Mouse (Mus musculus): Measurements from ENCODE around the gene Tesc. TPM values are rescaled to one million over a fixed set of nuclear protein-coding genes. Genes with fewer than 3 reads are reported as not detected.

Gene Tesc
- polyA plus RNA-seq (2014; fragmentation: Illumina TruSeq; extraction: RNeasy Lipid Tissue Mini Kit (QIAGEN cat#74804); ENCODE audit: insufficient read depth, low read depth, low replicate concordance) = 3.4 TPM

DNA sequence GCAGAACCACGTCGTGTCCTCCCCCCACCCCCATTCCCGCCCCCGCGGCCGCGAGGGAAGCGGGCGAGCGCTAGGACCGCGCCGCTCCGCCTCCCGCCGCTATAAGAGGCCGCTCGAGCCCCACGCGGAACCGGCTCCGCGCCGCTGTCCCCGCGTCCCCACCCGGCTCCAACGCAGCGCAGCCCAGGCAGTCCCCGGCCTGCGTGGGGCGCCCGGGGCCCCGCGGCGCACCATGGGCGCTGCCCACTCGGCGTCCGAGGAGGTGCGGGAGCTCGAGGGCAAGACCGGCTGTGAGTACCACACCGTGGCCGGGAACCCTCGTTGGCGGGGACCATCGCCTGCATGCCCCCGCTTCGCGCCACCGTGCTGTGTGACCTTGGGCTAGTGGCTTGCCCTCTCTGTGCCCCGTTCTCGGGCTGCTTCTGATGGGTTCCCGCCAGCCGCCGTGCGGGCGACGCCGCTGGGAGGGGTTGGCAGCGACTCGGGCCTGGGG lies at the start of gene Tesc:
Gene Tesc, plus strand, starts transcription at position 46 of the 493 bp plus-strand sequence.

Other genes with a start within 250 kb of the Tesc start
- gene Nos1, start 246.7 kb upstream of the Tesc start, polyA plus RNA-seq (2014; fragmentation: Illumina TruSeq; extraction: RNeasy Lipid Tissue Mini Kit (QIAGEN cat#74804); ENCODE audit: insufficient read depth, low read depth, low replicate concordance) = 0.03 TPM
- 8.1 TPM for gene Fbxo21, start 51.0 kb upstream of the Tesc start, polyA plus RNA-seq (2014; fragmentation: Illumina TruSeq; extraction: RNeasy Lipid Tissue Mini Kit (QIAGEN cat#74804); ENCODE audit: insufficient read depth, low read depth, low replicate concordance)
- gene Fbxw8, start 127.7 kb downstream of the Tesc start, polyA plus RNA-seq (2014; fragmentation: Illumina TruSeq; extraction: RNeasy Lipid Tissue Mini Kit (QIAGEN cat#74804); ENCODE audit: insufficient read depth, low read depth, low replicate concordance) = 27.0 TPM
- gene Hrk, start 136.9 kb downstream of the Tesc start, polyA plus RNA-seq (2014; fragmentation: Illumina TruSeq; extraction: RNeasy Lipid Tissue Mini Kit (QIAGEN cat#74804); ENCODE audit: insufficient read depth, low read depth, low replicate concordance) = not detected
- gene Rnft2, start 217.4 kb downstream of the Tesc start, polyA plus RNA-seq (2014; fragmentation: Illumina TruSeq; extraction: RNeasy Lipid Tissue Mini Kit (QIAGEN cat#74804); ENCODE audit: insufficient read depth, low read depth, low replicate concordance) = 0.42 TPM
- 3.0 TPM for gene 2410131K14Rik, start 217.5 kb downstream of the Tesc start, polyA plus RNA-seq (2014; fragmentation: Illumina TruSeq; extraction: RNeasy Lipid Tissue Mini Kit (QIAGEN cat#74804); ENCODE audit: insufficient read depth, low read depth, low replicate concordance)

Measured in lung, adult 10 weeks (tissue).